11 mouse cellular contexts compared by ENCODE assay signal in genomic region chr5:135712803-135713202, GRCm38 (mm10). TPM values are rescaled to one million over a fixed set of nuclear protein-coding genes. Genes with fewer than 3 reads are reported as not detected.
A peak's percentile ranks its signal among the peaks of the same experiment; 100 is the strongest.
DNase-seq lines count a peak whose midpoint lies in the region; ATAC-seq and TF ChIP-seq lines count a peak whose summit lies in the region.
"Had no signal": no experiment of that assay in that cellular context is flagged by ENCODE, and none has a peak within 500 bp of the region (broad histone marks: within the 10 kb centered on the region; RNA-seq: fewer than 3 reads in every experiment).

No protein-coding gene starts in this region.

- H3K27ac ChIP-seq in kidney, embryonic 16.5 days (ENCODE audit: low read length) = peak overlapping the region; percentile 85
- H3K27ac ChIP-seq: embryonic facial prominence, embryonic 15.5 days; liver, embryonic 14.5 days; midbrain, embryonic 15.5 days had no signal

- 73% methylated on average over 4 of the region's 4 CpGs for WGBS in kidney, embryonic 16.5 days

- H3K9me3 ChIP-seq in kidney, embryonic 16.5 days (ENCODE audit: low read length) = no peaks in the 10 kb centered on the region
- H3K9me3 ChIP-seq in G1E (replicated peaks) = no peaks in the 10 kb centered on the region
- H3K9me3 ChIP-seq: embryonic facial prominence, embryonic 15.5 days; midbrain, embryonic 15.5 days had no signal

- H3K27me3 ChIP-seq in kidney, embryonic 16.5 days (ENCODE audit: insufficient read depth, low read length) = no peaks in the 10 kb centered on the region
- H3K27me3 ChIP-seq in G1E (ENCODE audit: insufficient read depth, low read length) = no peaks in the 10 kb centered on the region
- H3K27me3 ChIP-seq: embryonic facial prominence, embryonic 15.5 days; midbrain, embryonic 15.5 days had no signal

- no peak overlapping the region for H3K4me3 ChIP-seq in kidney, embryonic 16.5 days (ENCODE audit: low read length)
- peak overlapping the region; percentile 41; the same call in 1 of the 2 replicates for H3K4me3 ChIP-seq in G1E (ENCODE audit: low read depth, low read length)
- H3K4me3 ChIP-seq: embryonic facial prominence, embryonic 15.5 days; midbrain, embryonic 15.5 days had no signal

- peaks cover 18% of the 10 kb centered on the region for H3K36me3 ChIP-seq in kidney, embryonic 16.5 days (ENCODE audit: insufficient read depth, low read length)
- peaks cover 77% of the 10 kb centered on the region for H3K36me3 ChIP-seq in G1E (replicated peaks)

- no peak for TF ChIP-seq CTCF in G1E (IDR thresholded peaks at IDR 0.05; ENCODE audit: low read depth, low read length)

- no peak for ATAC-seq in kidney, embryonic 16.5 days (ENCODE audit: low FRiP score, low TSS enrichment)
- no peak for ATAC-seq in G1E (ENCODE audit: extremely low read depth, insufficient number of reproducible peaks, low FRiP score, poor library complexity, severe bottlenecking)
- ATAC-seq: midbrain, embryonic 15.5 days had no signal

- peaks cover 38% of the 10 kb centered on the region for H3K4me1 ChIP-seq in kidney, embryonic 16.5 days (ENCODE audit: insufficient read depth, low read length)
- peaks cover 66% of the 10 kb centered on the region for H3K4me1 ChIP-seq in G1E (ENCODE audit: insufficient read depth, low read depth, low read length)

- H3K9ac ChIP-seq in kidney, embryonic 16.5 days (replicated peaks; ENCODE audit: low read length) = no peak overlapping the region
- H3K9ac ChIP-seq: embryonic facial prominence, embryonic 15.5 days; liver, embryonic 14.5 days; midbrain, embryonic 15.5 days had no signal

- H3K4me2 ChIP-seq in kidney, embryonic 16.5 days (replicated peaks; ENCODE audit: low read depth, low read length) = no peak overlapping the region
- H3K4me2 ChIP-seq: embryonic facial prominence, embryonic 15.5 days; midbrain, embryonic 15.5 days had no signal

- peak; percentile 73 to 84 for DNase-seq in frontal cortex, adult 2 months (ENCODE audit: extremely low spot score in 1 of 2, low spot score in 1 of 2)
- DNase-seq in frontal cortex, postnatal 10 days (ENCODE audit: low spot score in 2 of 2) = no peak
- no peak for DNase-seq in kidney, postnatal 36 days
- DNase-seq in G1E (ENCODE audit: low spot score) = no peak
- DNase-seq in left cerebral cortex, adult 9 months (ENCODE audit: low spot score in 2 of 2) = peak; percentile 52 to 82
- no peak for DNase-seq in ovary, postnatal 10 days (ENCODE audit: low spot score)
- DNase-seq in spleen, postnatal 14 days (ENCODE audit: low spot score in 2 of 2) = no peak

RNA-seq across cellular contexts. Expression of gene Tmem120a, which starts 31.4 kb away (rescaled TPM):
- polyA plus RNA-seq in frontal cortex, adult 2 months (2012; rRNA removed) = 13.0 and 13.7 TPM in 2 replicates
- 74.7 and 75.4 TPM in 2 replicates for polyA plus RNA-seq in kidney, embryonic 16.5 days (2015; fragmentation: Nextera tagmentation; extraction: Ambion mirVana)
- 8.5 and 17.8 TPM in 2 replicates for total RNA-seq in G1E (2014; fragmentation: Nextera tagmentation)
- 17.3 and 18.0 TPM in 2 replicates for total RNA-seq in G1E (2017)
- 13.3 and 14.2 TPM in 2 replicates for polyA plus RNA-seq in G1E (2012)

RNA-seq across cellular contexts. Expression of gene Por, which starts 43.0 kb away (rescaled TPM):
- 106 and 108 TPM in 2 replicates for polyA plus RNA-seq in frontal cortex, adult 2 months (2012; rRNA removed)
- 106 and 107 TPM in 2 replicates for polyA plus RNA-seq in kidney, embryonic 16.5 days (2015; fragmentation: Nextera tagmentation; extraction: Ambion mirVana)
- 26.7 and 38.1 TPM in 2 replicates for total RNA-seq in G1E (2014; fragmentation: Nextera tagmentation)
- total RNA-seq in G1E (2017) = 80.5 and 91.1 TPM in 2 replicates
- polyA plus RNA-seq in G1E (2012) = 90.4 and 112 TPM in 2 replicates

Comparison
In these comparisons a context has a peak if more than half of its experiments do, and no peak if none do; other contexts are left out.
1. DNase-seq: peak in frontal cortex, adult 2 months (2 of 2) and left cerebral cortex, adult 9 months (2 of 2); none in frontal cortex, postnatal 10 days (0 of 2), kidney, postnatal 36 days (0 of 2), G1E (single experiment), ovary, postnatal 10 days (single experiment) and spleen, postnatal 14 days (0 of 2).